Mouse (Mus musculus) hindbrain, embryonic 12.5 days (tissue): Measurements from ENCODE around the gene Tmem127. TPM values are rescaled to one million over a fixed set of nuclear protein-coding genes. Genes with fewer than 3 reads are reported as not detected.
"Not testable (repeated sequence)": the region's sequence is repeated elsewhere in the genome, so short reads cannot be mapped to it uniquely, and the experiment has no call there.

Experiments used
- ATAC-seq: fragments of 200-750 bp; cut with Nextera tagmentation; 2 replicates; pipeline ENCODE4 v1.8.0; 2017; ENCODE audit warnings: moderate TSS enrichment; ENCODE audit not compliant: low FRiP score
- H3K27ac ChIP-seq: fragments of 300-500 bp; sonication (generic); 2 replicates; pipeline ENCODE4 v1.5.1; 2016; ENCODE audit warnings: mild to moderate bottlenecking
- H3K27me3 ChIP-seq: fragments of 300-500 bp; sonication (generic); 2 replicates; pipeline ENCODE4 v1.6.1; 2016; ENCODE audit warnings: mild to moderate bottlenecking
- H3K36me3 ChIP-seq: fragments of 300-500 bp; sonication (generic); 2 replicates; pipeline ENCODE4 v1.6.1; 2016; ENCODE audit warnings: mild to moderate bottlenecking
- H3K4me1 ChIP-seq: fragments of 300-500 bp; sonication (generic); 2 replicates; pipeline ENCODE4 v1.6.1; 2016
- H3K4me2 ChIP-seq: fragments of 300-500 bp; sonication (generic); replicated peaks from 2 replicates; pipeline ENCODE4 v1.6.1; 2016; ENCODE audit warnings: mild to moderate bottlenecking
- H3K4me3 ChIP-seq: fragments of 300-500 bp; sonication (generic); 2 replicates; pipeline ENCODE4 v1.5.1; 2016; ENCODE audit warnings: mild to moderate bottlenecking
- H3K9ac ChIP-seq: fragments of 300-500 bp; sonication (generic); 2 replicates; pipeline ENCODE4 v1.6.1; 2016; ENCODE audit warnings: mild to moderate bottlenecking, moderate library complexity
- H3K9me3 ChIP-seq: fragments of 300-500 bp; sonication (generic); replicated peaks from 2 replicates; pipeline ENCODE4 v1.6.1; 2016; ENCODE audit warnings: mild to moderate bottlenecking
- WGBS: fragments of 180-500 bp; shearing (Covaris S2); methylation state at CpG from one replicate; pipeline ENCODE4 v1.1.7; 2016; 5-methylcytosine and 5-hydroxymethylcytosine counted together
- polyA plus RNA-seq: library from polyadenylated mRNA; unstranded; fragments of >200 nt; fragmentation: Nextera tagmentation; extraction: Ambion mirVana; gene quantifications from 2 replicates; pipeline ENCODE4 v1.2.1, GENCODE M21; 2016

Gene Tmem127
- polyA plus RNA-seq, 1 experiment from 2014 or later, result 41.3 TPM

GRCm38 (mm10) chr2:127270300-127271041 lies 22.8 kb downstream of the Tmem127 start:
- no peaks in the 10 kb centered on the region for H3K27me3 ChIP-seq
- H3K9ac ChIP-seq, result peak overlapping the region; percentile 87
- H3K4me2 ChIP-seq, result peak overlapping the region; percentile 81
- under 1% methylated on average over 74 of the region's 75 CpGs for WGBS
- no peaks in the 10 kb centered on the region for H3K9me3 ChIP-seq
- peaks cover 2% of the 10 kb centered on the region; the same call in 1 of the 2 replicates for H3K36me3 ChIP-seq
- H3K4me1 ChIP-seq, result peaks cover 10% of the 10 kb centered on the region
- H3K27ac ChIP-seq, result peak overlapping the region; percentile 93
- peak overlapping the region; percentile 98 for H3K4me3 ChIP-seq
- peak; percentile 97 for ATAC-seq

GRCm38 (mm10) chr2:127271042-127271515 lies 23.4 kb downstream of the Tmem127 start:
- 14% methylated on average over 8 of the region's 8 CpGs for WGBS
- H3K4me2 ChIP-seq, result peak overlapping the region; percentile 81

GRCm38 (mm10) chr2:127272049-127272448 lies 24.3 kb downstream of the Tmem127 start:
- 96% methylated on average over 4 of the region's 4 CpGs for WGBS
- not testable (repeated sequence) for H3K27ac ChIP-seq, ATAC-seq, H3K9me3 ChIP-seq, H3K4me3 ChIP-seq, H3K27me3 ChIP-seq, H3K9ac ChIP-seq, H3K36me3 ChIP-seq
- Histone ChIP-seq H3K4me1 (peaks cover 12% of the 10 kb centered on the region), H3K4me2 (0 out of 2 replicates have a peak overlapping the region, but pooled peaks have one; percentile 81)

More at GRCm38 (mm10) chr2:127271042-127271515, 23.4 kb downstream of the Tmem127 start:
- H3K9me3 ChIP-seq, result no peaks in the 10 kb centered on the region
- ATAC-seq, result no peak
- H3K36me3 ChIP-seq, result peaks cover 2% of the 10 kb centered on the region; the same call in 1 of the 2 replicates
- H3K4me3 ChIP-seq, result peak overlapping the region; percentile 98
- H3K27ac ChIP-seq, result peak overlapping the region; percentile 93
- no peaks in the 10 kb centered on the region for H3K27me3 ChIP-seq
- H3K4me1 ChIP-seq, result peaks cover 12% of the 10 kb centered on the region
- peak overlapping the region; percentile 87 for H3K9ac ChIP-seq

GRCm38 (mm10) chr2:127272806-127273205 lies 25.1 kb downstream of the Tmem127 start:
- ATAC-seq, result no peak
- no peak overlapping the region for H3K4me3 ChIP-seq
- no peak overlapping the region for H3K9ac ChIP-seq
- H3K9me3 ChIP-seq, result no peaks in the 10 kb centered on the region
- no peak overlapping the region for H3K4me2 ChIP-seq
- peaks cover 2% of the 10 kb centered on the region; the same call in 1 of the 2 replicates for H3K36me3 ChIP-seq
- no peaks in the 10 kb centered on the region for H3K27me3 ChIP-seq
- H3K4me1 ChIP-seq, result peaks cover 12% of the 10 kb centered on the region
- 97% methylated on average over 3 of the region's 3 CpGs for WGBS
- H3K27ac ChIP-seq, result no peak overlapping the region

- Histone ChIP-seq H3K9ac (0 out of 2 replicates have a peak overlapping the region, but pooled peaks have one; percentile 1), H3K9me3 (no peaks in the 10 kb centered on the region), H3K4me3 (no peak overlapping the region), H3K4me1 (peaks cover 12% of the 10 kb centered on the region), H3K36me3 (peaks cover 2% of the 10 kb centered on the region; the same call in 1 of the 2 replicates), H3K27ac (no peak overlapping the region), H3K27me3 (no peaks in the 10 kb centered on the region), H3K4me2 (no peak overlapping the region)
- whole genome bisulfite sequencing, result 84% methylated on average over 2 of the region's 2 CpGs
- ATAC-seq, result no peak
Measured at GRCm38 (mm10) chr2:127274590-127274989, 26.9 kb downstream of the Tmem127 start.

GRCm38 (mm10) chr2:127275551-127276320 lies 28.0 kb downstream of the Tmem127 start:
- no peak overlapping the region for H3K27ac ChIP-seq
- H3K27me3 ChIP-seq, result no peaks in the 10 kb centered on the region
- no peaks in the 10 kb centered on the region for H3K9me3 ChIP-seq
- no peak for ATAC-seq
- 85% methylated on average over 5 of the region's 5 CpGs for WGBS
- H3K4me3 ChIP-seq, result no peak overlapping the region
- no peak overlapping the region for H3K4me2 ChIP-seq
- H3K9ac ChIP-seq, result no peak overlapping the region
- peaks cover 12% of the 10 kb centered on the region for H3K4me1 ChIP-seq
- H3K36me3 ChIP-seq, result peaks cover 2% of the 10 kb centered on the region; the same call in 1 of the 2 replicates

DNA sequence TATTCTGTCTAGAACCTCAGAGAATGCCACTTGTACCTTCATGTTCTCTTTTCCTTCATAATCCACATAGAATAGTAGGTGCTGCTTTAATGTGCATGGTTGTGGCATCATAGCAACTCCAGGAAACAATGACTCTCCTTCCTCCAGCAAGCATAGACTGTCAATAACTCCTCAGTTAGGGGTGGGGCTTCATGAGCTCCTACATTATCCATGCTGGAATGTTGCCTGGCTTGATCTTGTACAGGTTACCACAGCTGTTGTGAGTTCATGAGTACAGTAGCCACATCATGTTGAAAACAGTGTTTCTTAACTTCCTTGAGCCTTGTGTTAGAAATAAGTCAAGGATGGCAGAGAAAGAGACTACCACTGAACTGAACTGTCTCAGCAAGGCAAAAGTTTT lies 30.5 kb downstream of the Tmem127 start:
- Histone ChIP-seq H3K9me3 (no peaks in the 10 kb centered on the region), H3K4me3 (no peak overlapping the region), H3K36me3 (no peaks in the 10 kb centered on the region), H3K4me2 (no peak overlapping the region), H3K4me1 (peaks cover 8% of the 10 kb centered on the region; the same call in 1 of the 2 replicates), H3K9ac (no peak overlapping the region), H3K27me3 (no peaks in the 10 kb centered on the region), H3K27ac (no peak overlapping the region)
- no peak for ATAC-seq

- H3K27ac ChIP-seq, result no peak overlapping the region
- ATAC-seq, result no peak
- H3K4me3 ChIP-seq, result no peak overlapping the region
- no peak overlapping the region for H3K9ac ChIP-seq
- no peaks in the 10 kb centered on the region for H3K9me3 ChIP-seq
- peaks cover 67% of the 10 kb centered on the region for H3K36me3 ChIP-seq
- 85% methylated on average over 4 of the region's 4 CpGs for WGBS
- H3K4me2 ChIP-seq, result no peak overlapping the region
- no peaks in the 10 kb centered on the region for H3K4me1 ChIP-seq
- H3K27me3 ChIP-seq, result no peaks in the 10 kb centered on the region
Measured at GRCm38 (mm10) chr2:127292250-127292649, 44.5 kb downstream of the Tmem127 start.

DNA sequence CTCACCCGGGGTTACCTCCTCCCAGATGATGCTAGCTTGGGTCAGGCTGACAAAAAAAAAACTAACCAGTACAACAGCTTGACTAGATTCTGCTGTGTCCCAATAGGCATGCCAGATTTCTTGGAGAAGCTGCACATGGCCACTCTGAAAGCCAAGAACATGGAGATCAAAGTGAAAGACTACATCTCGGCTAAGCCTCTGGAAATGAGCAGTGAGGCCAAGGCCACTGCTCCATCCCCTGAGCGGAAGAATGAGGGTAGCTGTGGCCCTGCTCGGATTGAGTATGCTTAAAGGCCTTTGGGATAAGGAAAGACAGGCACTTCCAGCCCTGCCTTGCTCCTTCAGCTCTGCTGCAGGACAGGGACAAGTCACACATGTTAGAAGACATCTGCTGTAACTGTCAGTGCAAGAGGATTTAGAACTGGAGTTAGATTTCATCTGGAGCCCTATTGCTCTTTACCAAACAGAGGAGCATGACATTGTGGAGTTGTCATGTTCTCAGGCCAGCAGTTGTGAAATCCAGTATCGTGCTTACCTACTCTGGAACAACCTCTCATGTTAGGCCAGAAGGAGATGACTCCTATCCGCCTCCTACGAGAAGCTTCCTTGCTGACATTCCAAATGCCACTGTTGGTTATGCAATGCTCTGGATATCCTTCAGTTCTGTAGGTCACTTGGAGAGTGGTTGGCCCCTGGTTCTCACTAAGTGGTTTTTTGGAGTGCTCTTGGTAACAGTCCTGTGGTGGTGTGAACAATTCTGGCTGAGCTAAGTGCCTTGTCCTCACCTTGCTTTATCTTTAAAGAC lies 49.5 kb downstream of the Tmem127 start:
- peaks cover 80% of the 10 kb centered on the region for H3K36me3 ChIP-seq
- 94% methylated on average over 7 of the region's 7 CpGs for WGBS
- no peaks in the 10 kb centered on the region for H3K4me1 ChIP-seq
- no peak overlapping the region for H3K4me3 ChIP-seq
- no peak for ATAC-seq
- no peak overlapping the region for H3K27ac ChIP-seq
- H3K9ac ChIP-seq, result no peak overlapping the region
- no peak overlapping the region for H3K4me2 ChIP-seq
- no peaks in the 10 kb centered on the region for H3K9me3 ChIP-seq
- no peaks in the 10 kb centered on the region for H3K27me3 ChIP-seq

GRCm38 (mm10) chr2:127298056-127298455 lies 50.3 kb downstream of the Tmem127 start:
- no peak overlapping the region for H3K4me2 ChIP-seq
- no peak overlapping the region for H3K27ac ChIP-seq
- no peak overlapping the region for H3K4me3 ChIP-seq
- no peaks in the 10 kb centered on the region for H3K4me1 ChIP-seq
- ATAC-seq, result no peak
- H3K36me3 ChIP-seq, result peaks cover 73% of the 10 kb centered on the region
- no peaks in the 10 kb centered on the region for H3K27me3 ChIP-seq
- no peak overlapping the region for H3K9ac ChIP-seq
- 95% methylated on average over 1 of the region's 1 CpGs for WGBS
- no peaks in the 10 kb centered on the region for H3K9me3 ChIP-seq

DNA sequence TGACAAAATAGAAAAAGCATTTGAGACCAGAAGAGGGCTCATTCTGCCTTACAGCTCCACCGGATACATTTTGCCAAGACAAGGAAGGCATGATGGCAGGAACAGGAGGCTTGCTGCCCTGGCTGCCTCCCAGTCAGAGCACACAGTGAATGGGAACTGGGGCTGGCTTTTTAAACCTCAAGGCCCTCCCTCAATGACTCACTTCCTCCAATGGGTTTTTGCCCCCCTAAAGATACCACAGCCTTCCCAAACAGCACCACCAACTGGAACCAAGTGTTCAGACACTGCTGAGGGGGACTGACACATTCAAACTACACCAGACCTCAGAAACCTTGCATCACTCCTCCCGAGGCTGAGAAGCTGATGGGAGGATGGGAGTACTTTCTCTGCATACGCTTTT lies 53.0 kb downstream of the Tmem127 start:
- WGBS, result 88% methylated on average over 3 of the region's 3 CpGs
- Histone ChIP-seq H3K4me1 (no peaks in the 10 kb centered on the region), H3K4me2 (no peak overlapping the region), H3K27me3 (no peaks in the 10 kb centered on the region), H3K36me3 (peaks cover 52% of the 10 kb centered on the region), H3K9me3 (no peaks in the 10 kb centered on the region), H3K27ac (no peak overlapping the region), H3K4me3 (no peak overlapping the region), H3K9ac (no peak overlapping the region)
- ATAC-seq, result no peak

GRCm38 (mm10) chr2:127301883-127302282 lies 54.2 kb downstream of the Tmem127 start:
- Histone ChIP-seq H3K27ac (no peak overlapping the region), H3K4me3 (no peak overlapping the region), H3K36me3 (peaks cover 40% of the 10 kb centered on the region), H3K27me3 (no peaks in the 10 kb centered on the region), H3K9me3 (no peaks in the 10 kb centered on the region), H3K4me2 (no peak overlapping the region), H3K9ac (no peak overlapping the region), H3K4me1 (no peaks in the 10 kb centered on the region)
- WGBS, result 93% methylated on average over 3 of the region's 3 CpGs
- ATAC-seq, result no peak
